Mouse (Mus musculus): ENCODE measurements at regions not wholly inside any gene's neighbourhood (a gene's known extent, or its start where the extent isn't known, plus 50 kb on each side); places are given as distances from the start of the nearest gene placed in this dataset.

DNA sequence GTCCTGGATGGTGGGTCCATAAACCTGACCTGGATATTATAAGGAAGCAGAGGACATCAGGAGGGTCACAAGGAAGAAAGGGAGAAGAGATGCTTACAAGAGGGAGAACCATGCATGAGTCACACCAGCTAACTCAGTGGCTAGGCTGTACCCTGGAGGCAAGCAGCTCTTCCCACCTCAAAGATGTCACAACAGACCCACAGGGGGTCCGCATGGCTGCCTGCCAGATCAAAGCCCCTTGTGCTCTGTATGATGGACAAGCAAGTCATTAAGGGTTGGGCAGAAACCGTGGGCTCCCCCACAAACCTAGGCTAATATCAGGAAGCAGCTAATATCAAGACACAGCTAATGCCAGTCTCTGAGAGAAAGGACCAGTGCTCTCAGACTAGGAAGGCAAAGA, 343.9 kb upstream of the Mef2c start:
- TF ChIP-seq CTCF (IDR thresholded peaks at IDR 0.05; ENCODE audit: insufficient read depth, low read depth, low read length) (no peak), POLR2A (IDR thresholded peaks at IDR 0.05; ENCODE audit: insufficient read depth, low read depth, low read length) (no peak)

Data from olfactory bulb, adult 2 months (tissue).